Mouse (Mus musculus) embryonic fibroblast, embryonic 13.5 days (primary cell): ENCODE data around the gene Card11.

ENCODE experiments used
- CTCF ChIP-seq: IDR thresholded peaks from 2 replicates; pipeline ENCODE4 v1.5.1; 2011; ENCODE audit warnings: mild to moderate bottlenecking, control low read depth, low read length, moderate library complexity, borderline replicate concordance; ENCODE audit not compliant: insufficient read depth
- POLR2A ChIP-seq: IDR thresholded peaks from 2 replicates; pipeline ENCODE4 v1.6.1; 2011; ENCODE audit warnings: low read depth, mild to moderate bottlenecking, control low read depth, low read length, moderate library complexity

GRCm38 (mm10) chr5:140887871-140888270 lies 112.5 kb downstream of the Card11 start:
- TF ChIP-seq CTCF (no peak), POLR2A (no peak)
